Comparison of ENCODE assay signal across 8 mouse cellular contexts in genomic region chr3:41195113-41195975, GRCm38 (mm10).
DNase-seq lines count a peak whose midpoint lies in the region; ATAC-seq lines count a peak whose summit lies in the region.

No protein-coding gene starts in this region.

- H3K27ac ChIP-seq in lung, embryonic 15.5 days = no peak overlapping the region
- H3K27ac ChIP-seq in stomach, embryonic 15.5 days = peak overlapping the region; percentile 66
- H3K27ac ChIP-seq in liver, embryonic 12.5 days = no peak overlapping the region

- H3K27me3 ChIP-seq in lung, embryonic 15.5 days = no peaks in the 10 kb centered on the region
- H3K27me3 ChIP-seq in stomach, embryonic 15.5 days (replicated peaks) = no peaks in the 10 kb centered on the region
- H3K27me3 ChIP-seq in liver, embryonic 12.5 days (replicated peaks) = no peaks in the 10 kb centered on the region

- WGBS in lung, embryonic 15.5 days = 57% methylated on average over 7 of the region's 7 CpGs
- WGBS in stomach, embryonic 15.5 days = 42% methylated on average over 7 of the region's 7 CpGs
- WGBS in liver, embryonic 12.5 days (ENCODE audit: insufficient replicate concordance) = 65% methylated on average over 7 of the region's 7 CpGs

- H3K9ac ChIP-seq in lung, embryonic 15.5 days = no peak overlapping the region
- no peak overlapping the region for H3K9ac ChIP-seq in stomach, embryonic 15.5 days
- no peak overlapping the region for H3K9ac ChIP-seq in liver, embryonic 12.5 days

- no peak overlapping the region for H3K4me2 ChIP-seq in lung, embryonic 15.5 days
- H3K4me2 ChIP-seq in stomach, embryonic 15.5 days = no peak overlapping the region
- H3K4me2 ChIP-seq in liver, embryonic 12.5 days = no peak overlapping the region

- peak; percentile 42; the same call in 1 of the 2 replicates for ATAC-seq in lung, embryonic 15.5 days (ENCODE audit: borderline replicate concordance, extremely low read depth, low FRiP score, low TSS enrichment)
- ATAC-seq in stomach, embryonic 15.5 days (ENCODE audit: insufficient read depth, low FRiP score, low read depth) = peak; percentile 72; the same call in 1 of the 2 replicates
- no peak for ATAC-seq in liver, embryonic 12.5 days

- no peaks in the 10 kb centered on the region for H3K9me3 ChIP-seq in lung, embryonic 15.5 days
- H3K9me3 ChIP-seq in stomach, embryonic 15.5 days = no peaks in the 10 kb centered on the region
- no peaks in the 10 kb centered on the region for H3K9me3 ChIP-seq in liver, embryonic 12.5 days (replicated peaks)

- H3K4me3 ChIP-seq in lung, embryonic 15.5 days = no peak overlapping the region
- H3K4me3 ChIP-seq in stomach, embryonic 15.5 days (replicated peaks) = no peak overlapping the region
- H3K4me3 ChIP-seq in liver, embryonic 12.5 days = no peak overlapping the region

- H3K4me1 ChIP-seq in lung, embryonic 15.5 days = peaks cover 10% of the 10 kb centered on the region; the same call in 1 of the 2 replicates
- H3K4me1 ChIP-seq in stomach, embryonic 15.5 days = peaks cover 4% of the 10 kb centered on the region; the same call in 1 of the 2 replicates
- H3K4me1 ChIP-seq in liver, embryonic 12.5 days = no peaks in the 10 kb centered on the region

- no peaks in the 10 kb centered on the region for H3K36me3 ChIP-seq in lung, embryonic 15.5 days
- no peaks in the 10 kb centered on the region for H3K36me3 ChIP-seq in stomach, embryonic 15.5 days
- no peaks in the 10 kb centered on the region for H3K36me3 ChIP-seq in liver, embryonic 12.5 days

- peak; percentile 61 for DNase-seq in layer of hippocampus, adult 11-12 months (ENCODE audit: low spot score)
- no peak for DNase-seq in layer of hippocampus, adult 9-10 months (ENCODE audit: low spot score)
- DNase-seq in cerebellum, adult 8-10 months = peak; percentile 98
- peak; percentile 89 to 93 for DNase-seq in heart, adult 18-20 months
- peak; percentile 75 for DNase-seq in kidney, adult 18-20 months
